Mouse (Mus musculus): ENCODE data around the gene Homer1.

The Homer1 gene

DNA sequence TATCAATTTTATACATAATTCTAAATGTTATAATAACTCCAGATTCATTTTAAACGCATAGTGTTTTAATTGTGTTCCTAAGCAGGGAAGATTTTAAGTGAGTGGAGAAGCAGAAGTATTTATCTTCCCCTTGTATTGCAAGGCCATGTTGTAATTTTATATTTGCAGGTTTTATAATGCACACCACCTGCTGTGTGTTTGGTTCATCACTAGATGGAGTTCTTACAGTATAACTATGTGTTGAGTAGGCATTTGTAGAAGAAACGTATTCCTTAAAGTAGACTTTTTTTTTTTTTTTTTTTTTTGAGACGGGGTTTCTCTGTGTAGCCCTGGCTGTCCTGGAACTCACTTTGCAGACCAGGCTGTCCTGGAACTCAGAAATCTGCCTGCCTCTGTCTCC, 35.9 kb downstream of the Homer1 start:
- in situ Hi-C loops (cut with MboI, MseI) = loop anchor here in 1 of 2 experiments (5.0 kb wide), 1 partner anchor 232 kb away; no protein-coding TSS in a partner anchor

DNA sequence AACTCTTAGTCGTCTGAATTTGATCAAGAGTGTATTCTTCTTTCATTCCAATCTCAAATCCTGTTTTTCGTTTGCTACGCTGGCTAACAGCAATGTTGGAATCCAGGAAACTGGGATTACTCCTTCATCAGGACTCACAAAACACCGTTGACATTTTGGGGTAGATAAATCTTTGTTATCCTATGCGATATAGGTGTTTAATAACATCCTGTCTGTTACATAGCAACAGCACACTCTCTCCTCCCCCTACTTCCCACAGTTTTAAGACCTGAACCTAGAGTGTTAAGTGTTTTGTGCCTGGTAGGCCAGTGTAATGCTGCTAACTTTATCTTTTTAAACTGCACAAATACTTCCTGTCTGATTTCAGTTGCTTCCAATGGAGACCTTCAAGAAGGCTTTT, 39.0 kb downstream of the Homer1 start:
- in situ Hi-C loops (cut with MboI, MseI) = loop anchor here in 1 of 2 experiments (5.0 kb wide), 1 partner anchor 229 kb away; no protein-coding TSS in a partner anchor

DNA sequence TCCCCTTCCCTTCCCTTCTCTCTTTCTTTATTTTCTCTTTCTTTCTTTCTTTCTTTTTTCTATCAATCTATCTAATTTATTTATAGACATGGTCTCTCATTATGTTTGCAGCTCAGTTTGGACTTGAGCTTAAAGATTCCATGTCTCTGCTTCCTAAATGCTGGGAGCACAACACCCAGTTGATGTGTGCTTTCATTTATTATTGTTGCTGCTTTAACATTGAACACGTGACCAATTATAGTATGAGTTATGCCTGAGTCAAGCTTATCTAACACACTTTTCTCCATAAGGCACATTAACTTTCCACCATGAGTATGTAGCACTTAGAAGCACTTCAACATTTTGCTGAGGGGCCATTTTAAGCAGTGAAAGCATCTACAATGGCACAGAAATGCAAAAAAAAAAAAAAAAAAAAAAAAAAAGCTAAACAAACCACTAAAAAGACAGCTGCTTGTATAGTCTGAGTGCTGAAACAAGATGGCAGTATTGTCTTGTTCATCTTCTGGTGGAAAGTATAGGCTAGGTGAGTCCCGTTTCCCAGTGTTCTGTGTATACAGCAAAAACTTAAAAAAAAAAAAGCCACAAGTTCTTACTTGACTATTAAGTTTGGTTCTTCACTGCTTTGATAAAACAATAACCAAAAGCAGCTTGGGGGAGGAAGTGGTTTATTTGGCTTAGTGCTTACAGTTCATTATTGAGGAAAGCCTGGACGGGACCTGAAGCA, 41.3 kb downstream of the Homer1 start:
- in situ Hi-C loops (cut with MboI, MseI) = loop anchor here in 1 of 2 experiments (10.0 kb wide), 1 partner anchor 434 kb away; the partner anchor contains the start of gene Arsb

DNA sequence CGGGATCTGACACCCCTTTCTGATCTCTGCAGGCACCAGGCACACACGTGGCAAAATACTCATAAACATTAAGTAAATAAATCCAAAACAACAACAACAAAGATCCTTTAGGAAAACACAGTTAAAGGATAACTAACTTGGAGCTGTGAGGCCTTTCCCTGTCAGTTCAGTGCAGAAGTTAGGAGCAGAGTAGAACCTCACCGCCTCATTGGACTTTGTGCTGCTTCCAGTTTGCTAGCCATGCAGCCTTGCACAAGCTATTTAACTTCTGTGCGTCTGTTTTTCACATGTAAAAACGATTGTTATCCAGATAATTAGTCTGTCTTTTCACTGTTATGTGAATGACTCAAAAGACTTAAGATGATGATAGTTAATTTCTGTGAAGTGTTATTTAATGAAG, 43.2 kb downstream of the Homer1 start:
- in situ Hi-C loops (cut with MboI, MseI) = loop anchor here in 1 of 2 experiments (10.0 kb wide), 1 partner anchor 432 kb away; the partner anchor contains the start of gene Arsb

DNA sequence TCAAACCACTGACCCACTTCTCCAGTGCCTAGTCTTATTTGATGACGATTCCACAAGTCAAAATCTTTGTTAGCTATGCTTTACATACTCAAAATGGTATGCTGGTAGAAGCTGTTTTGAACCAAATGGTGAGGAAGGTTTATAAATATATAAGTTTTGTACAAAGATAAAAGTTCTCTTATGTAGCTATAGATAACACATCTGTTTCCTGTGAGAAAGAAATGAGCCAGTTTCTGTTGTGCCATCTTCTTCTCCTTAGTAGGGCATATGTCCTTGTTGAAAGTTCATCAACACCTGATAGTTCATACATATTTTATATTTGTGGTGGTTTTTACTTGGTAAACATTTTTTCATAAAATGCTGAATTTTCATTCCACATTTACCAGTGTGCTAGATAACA, 45.0 kb downstream of the Homer1 start:
- in situ Hi-C loops (cut with MboI, MseI) = loop anchor here in 1 of 2 experiments (10.0 kb wide), 1 partner anchor 430 kb away; the partner anchor contains the start of gene Arsb

DNA sequence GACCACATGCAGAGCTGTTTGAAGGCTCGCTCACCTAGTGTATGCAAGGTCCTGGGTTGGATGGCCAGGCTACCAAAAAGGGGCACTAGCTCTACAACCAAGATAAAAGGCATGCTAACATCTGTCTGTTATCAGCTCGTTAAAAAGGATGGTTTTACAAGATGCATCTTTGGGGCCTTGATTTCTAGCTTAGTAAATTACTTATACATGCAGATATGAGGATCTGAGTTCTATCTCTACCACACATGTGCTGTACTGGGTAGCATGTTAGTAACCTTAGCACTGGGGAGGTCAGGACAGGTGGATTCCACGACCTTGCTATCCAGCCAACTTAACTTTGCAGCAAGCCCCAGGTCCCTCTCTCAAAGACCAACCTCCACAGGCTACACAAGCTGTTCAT, 46.4 kb downstream of the Homer1 start:
- in situ Hi-C loops (cut with MboI, MseI) = loop anchor here in 1 of 2 experiments (10.0 kb wide), 1 partner anchor 429 kb away; the partner anchor contains the start of gene Arsb

DNA sequence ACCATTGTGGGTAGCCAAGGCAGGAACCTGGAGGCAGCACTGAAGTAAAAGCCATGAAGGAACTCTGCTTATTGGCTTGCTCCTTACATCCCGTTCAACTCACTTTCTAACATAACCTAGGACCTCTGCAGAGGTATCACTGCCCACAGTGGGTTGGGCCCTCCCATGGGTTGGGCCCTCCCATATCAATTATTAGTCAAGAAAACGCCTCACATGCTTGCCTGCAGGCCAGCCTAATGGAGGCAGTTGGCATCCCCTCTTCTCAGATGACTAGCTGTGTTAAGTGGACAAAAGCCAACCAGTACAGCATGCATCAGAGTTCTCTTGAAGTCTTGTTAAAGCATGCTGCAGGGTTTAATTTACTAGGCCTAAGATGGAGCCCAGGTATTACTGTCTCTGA, 52.6 kb downstream of the Homer1 start:
- in situ Hi-C loops (cut with MboI, MseI) = no loop called here

DNA sequence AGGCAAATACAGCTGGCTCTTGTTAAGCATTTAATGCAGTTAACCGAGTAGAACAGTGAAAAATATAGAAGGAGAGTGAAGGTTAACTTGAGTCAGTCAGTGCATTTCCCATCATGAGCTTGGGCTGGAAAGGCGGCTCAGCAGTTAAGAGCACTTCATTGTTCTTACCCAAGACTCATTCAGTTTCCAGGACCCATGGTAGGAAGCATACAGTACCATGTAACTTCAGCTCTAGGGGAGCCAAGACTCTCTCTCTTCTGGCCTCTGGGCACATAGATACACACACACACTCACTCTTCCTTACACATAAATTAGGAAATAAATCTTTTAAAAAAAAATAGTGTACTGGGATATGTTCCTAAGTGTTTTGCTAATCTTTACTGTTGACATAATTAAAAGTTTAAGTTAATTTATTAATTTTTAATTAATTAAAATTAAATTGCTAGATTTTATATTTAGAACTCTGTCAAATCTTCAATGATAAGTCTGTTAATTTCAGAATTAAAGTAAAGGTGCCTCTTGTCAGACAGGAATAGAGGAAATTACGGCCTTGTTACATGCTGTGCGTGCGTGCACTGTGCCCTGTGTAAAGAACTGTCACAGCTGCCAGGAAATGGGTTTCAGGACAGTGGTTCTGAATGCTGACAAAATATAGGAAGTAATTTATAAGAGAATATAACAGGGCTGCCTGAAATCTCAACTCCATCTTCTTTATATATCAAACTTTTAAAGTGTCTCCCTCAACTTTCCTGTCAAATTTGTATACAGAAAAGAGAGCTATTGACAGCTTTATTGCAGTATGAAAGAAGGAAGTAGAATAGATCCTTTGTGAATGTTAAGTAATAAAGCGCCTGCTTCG, 55.2 kb downstream of the Homer1 start:
- in situ Hi-C loops (cut with MboI, MseI) = no loop called here

DNA sequence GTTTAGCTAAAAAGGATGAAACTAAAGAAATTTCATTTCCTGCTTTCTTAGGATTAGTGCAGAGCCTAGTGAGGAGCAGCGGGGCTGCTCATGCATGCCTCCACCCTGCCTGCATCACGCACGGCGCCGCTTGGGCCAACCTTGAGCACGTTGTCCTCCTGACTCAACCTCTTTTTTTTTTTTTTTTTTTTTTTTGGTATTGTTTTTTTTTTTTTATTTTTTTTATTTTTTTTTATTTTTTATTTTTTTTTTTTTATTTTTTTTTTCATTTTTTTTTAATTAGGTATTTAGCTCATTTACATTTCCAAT, 55.8 kb downstream of the Homer1 start:
- in situ Hi-C loops (cut with MboI, MseI) = no loop called here

DNA sequence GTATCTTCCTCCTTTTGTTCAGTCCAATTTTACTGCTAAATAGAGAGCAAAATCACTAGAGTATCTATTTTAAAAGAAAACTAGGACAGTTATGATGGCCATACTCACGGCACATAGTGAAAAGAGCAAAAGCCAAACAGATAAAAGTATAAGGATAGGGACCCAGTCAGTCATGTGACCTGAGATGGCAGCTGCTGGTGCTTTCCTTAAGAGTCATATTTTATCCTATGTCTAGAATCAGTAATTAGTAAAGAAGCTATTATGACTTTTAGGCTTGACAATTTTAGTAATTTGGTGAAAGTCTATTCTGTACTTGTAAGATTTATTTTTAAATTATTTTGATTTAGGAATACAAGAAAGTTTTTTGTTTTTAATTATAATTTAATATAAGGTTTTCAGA, 59.1 kb downstream of the Homer1 start:
- in situ Hi-C loops (cut with MboI, MseI) = no loop called here

DNA sequence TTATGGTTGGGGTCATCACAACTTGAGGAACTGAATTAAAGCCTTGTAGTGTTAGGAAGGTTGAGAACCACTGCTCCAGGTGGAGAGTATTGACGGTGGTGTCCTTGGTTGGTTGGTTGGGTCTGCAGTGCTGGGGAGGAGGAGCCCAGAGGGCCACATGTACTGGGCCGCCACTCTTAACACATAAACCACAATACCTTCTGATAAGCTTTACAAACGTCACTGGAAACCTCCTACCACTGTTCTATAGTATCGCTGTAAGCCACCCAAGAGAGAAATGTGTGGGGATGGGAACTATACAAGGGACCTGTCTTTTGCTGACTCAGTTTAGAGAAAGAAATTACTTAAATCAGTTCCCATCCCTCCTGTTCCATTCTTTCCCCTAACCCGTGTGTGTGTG, 68.1 kb downstream of the Homer1 start:
- in situ Hi-C loops (cut with MboI, MseI) = no loop called here

DNA sequence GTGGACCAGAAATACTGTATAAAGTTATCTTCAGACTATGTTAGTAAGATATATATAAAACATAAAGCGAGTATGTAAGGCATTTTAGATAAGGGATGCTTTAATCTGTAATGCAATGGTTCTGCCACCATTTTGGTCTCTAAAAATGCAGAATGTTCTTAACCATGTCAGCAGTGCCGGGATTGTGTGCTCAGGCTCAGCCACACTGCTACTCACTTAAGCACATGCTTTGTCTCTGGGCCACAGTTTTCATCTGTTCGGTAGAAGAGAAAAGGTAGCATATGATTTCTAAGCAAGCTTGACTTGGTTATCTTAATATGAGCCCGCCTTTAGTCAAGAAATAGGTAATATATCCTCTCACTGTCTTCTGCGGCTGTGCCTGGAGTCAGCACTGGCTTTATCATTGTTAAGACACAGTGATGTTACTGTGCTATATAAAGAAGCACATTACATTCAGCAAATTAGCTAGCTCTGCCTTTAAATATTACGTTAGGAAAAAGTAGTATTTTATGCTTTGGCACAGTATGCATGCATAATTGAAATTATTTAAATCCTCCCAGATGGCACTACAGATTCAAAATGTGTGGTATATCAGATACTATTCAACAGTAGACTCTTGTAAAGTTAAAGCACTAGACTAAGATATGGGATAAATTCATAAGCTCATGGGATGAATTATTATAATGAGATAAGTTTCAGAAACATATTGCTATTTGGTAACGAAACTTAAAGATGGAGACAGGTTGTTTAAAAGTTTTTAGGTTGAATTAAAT, 69.6 kb downstream of the Homer1 start:
- in situ Hi-C loops (cut with MboI, MseI) = no loop called here

DNA sequence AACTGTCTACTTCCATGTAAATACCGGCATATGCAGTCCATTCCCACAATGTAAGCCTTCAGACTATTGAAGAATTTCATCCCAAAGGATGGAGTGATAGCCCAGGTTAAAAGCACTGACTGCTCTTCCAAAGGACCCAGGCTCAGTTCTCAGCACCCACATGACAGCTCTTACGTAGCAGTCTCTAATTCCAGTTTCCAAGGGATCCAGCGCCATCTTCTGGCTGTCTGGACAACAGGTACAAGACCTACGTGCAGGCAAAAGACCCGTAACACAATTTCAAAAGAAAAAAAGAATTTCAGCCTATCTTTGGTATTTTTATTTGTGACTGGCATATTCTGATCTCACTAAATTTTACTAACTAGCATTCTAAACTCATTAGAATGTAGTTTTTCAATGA, 75.0 kb downstream of the Homer1 start:
- in situ Hi-C loops (cut with MboI, MseI) = no loop called here

DNA sequence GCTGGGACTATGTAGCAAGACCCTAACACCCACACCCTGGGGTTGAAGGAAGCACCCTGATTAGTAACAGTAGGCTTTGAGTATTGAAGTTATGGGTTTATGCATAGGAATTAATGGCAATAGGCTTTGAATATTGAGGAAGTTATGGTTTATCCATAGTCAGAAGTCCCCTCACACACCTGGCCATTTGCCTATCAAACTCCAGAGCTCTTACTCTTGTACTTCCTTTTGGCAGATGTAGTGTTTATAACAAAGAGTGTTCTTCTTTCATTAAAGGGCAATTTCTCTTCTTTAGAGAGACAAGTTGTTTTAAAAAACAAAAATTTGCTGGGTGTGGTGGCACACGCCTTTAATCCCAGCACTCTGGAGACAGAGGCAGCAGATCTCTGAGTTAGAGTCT, 79.1 kb downstream of the Homer1 start:
- in situ Hi-C loops (cut with MboI, MseI) = no loop called here

DNA sequence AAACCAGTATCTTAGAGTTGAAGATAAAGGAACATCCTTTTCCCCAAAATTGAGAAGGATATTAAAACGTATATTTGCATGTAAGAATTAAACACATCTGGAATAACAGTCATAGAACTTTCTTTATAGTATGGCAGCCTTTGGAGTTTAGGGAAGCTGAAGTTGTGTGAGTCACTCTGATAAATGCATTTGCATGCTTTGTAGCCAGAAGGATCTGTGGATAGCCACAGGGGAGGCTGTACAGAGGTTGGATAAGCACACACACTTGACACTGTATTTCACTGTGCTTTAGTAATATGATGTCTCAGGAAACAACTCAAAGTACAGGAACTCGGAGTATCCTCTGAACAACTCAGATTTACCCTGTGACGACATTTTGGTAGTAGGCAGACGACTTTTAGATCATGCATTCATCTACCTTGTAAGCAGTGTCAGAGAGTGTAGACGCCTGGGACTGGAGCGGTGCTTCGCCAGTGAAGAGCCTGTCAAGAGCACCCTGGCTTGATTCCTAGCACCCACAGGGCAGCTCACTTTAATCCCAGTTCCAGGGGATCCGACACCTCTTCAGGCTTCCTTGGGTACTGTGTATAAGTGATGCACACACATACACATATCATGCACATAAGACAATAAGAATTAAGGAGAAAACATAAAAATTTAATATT, 81.1 kb downstream of the Homer1 start:
- in situ Hi-C loops (cut with MboI, MseI) = no loop called here

DNA sequence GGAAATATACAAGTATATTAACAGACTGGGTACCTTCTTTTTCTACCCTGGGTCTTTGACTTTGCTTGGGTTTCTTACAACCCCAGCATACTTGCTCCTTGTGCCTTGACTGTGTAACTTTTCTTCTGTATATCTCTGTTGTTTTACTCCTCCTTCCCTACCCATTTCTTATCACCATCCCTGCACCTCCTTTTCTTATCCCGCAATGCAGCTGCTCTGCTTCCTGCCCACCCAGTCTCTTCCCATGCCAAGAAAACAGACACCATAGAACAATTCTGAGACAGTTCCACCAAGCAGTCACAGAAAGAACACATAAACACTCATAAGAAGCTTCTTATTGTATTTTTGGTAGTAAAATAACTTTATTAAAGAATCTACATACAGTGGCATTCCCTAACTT, 81.9 kb downstream of the Homer1 start:
- in situ Hi-C loops (cut with MboI, MseI) = no loop called here

DNA sequence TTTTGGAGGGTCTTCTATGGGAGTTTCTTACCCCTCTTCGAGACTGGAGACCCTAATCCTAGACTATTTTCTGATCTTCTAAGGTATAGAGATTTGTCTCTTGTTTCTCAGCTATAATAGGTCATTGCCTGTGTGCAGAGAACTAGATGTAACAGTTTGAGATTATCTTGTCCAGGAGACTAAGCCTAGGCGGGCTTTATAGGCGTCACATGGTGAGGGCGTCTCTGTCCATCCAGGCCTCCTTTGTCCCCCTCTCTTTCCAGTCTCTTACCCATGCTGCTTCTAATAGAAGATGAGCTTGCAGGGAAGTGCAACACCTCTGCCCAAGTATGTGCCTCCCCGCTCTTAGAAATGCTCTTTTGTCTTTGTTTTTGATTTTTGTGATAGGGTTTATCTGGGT, 83.7 kb downstream of the Homer1 start:
- in situ Hi-C loops (cut with MboI, MseI) = no loop called here

DNA sequence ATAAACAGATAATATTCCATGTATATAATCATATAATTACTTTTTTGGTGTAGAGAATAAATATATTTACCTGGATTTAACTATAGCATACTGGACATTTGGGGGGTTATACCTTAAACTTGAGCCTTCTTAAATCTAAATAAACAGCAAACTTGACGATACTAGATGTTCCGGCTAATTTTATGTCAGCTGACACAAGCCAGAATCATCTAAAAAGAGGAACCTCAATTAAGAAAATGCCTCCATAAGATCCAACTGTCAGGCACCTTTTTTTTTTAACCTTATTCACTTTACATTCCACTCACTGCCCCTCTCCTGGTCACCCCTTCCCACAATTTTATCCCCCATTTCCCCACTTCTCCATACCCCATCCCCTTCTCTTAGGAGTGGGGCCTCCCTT, 84.2 kb downstream of the Homer1 start:
- in situ Hi-C loops (cut with MboI, MseI) = no loop called here

DNA sequence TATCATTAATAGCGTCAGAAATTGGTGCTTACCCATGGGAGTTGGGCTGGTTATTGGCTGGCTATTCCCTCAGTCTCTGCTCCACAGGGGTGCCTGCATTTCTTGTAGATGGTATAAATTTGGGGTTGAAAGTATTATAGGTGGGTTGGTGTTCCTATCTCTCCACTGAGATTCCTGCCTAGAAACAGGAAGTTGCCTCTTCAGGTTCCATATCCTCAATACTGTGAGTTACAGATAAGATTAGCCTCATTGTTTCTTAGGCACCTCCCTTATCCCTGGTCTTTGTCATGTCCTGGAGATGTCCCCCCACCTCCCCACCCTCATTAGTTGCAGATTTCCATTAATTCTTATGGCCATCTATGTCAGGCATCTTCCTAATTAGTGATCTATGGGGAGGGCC, 85.0 kb downstream of the Homer1 start:
- in situ Hi-C loops (cut with MboI, MseI) = no loop called here

DNA sequence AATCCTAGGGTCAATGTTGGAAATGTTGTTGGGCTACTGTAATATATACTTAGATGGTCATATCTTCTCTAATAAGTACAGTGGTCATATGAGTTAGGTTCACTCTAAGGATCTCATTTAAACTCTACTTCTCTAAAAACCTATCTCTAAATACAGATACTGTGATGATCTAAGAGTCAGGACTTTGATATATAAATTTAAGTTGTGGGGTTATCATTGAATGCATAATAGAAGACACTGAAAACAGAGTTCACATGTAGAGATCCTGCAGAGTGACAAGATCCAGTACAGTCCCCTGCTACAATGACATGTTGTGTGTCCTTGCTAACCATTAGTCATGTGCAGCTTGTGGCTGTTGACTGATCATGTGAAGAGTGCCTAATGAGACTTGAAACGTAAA, 85.7 kb downstream of the Homer1 start:
- in situ Hi-C loops (cut with MboI, MseI) = no loop called here

DNA sequence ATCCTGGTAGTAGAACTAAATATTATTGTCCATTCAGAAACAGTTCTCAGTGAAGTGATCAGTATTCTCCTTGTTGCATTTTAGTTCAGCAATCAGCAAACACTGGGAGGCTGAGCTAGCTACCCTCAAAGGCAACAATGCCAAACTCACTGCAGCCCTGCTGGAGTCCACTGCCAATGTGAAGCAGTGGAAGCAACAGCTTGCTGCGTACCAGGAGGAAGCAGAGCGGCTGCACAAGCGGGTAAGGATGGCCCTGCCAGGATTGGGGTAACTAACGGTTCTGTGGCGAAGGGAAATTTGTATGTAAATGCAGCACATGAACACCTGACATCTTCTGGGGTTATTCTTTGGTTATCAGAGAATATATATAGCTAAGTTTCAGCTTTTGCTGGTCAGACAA, 88.0 kb downstream of the Homer1 start:
- in situ Hi-C loops (cut with MboI, MseI) = no loop called here

All from T-helper 17 cell (primary cell).